Mouse (Mus musculus) forebrain, embryonic 16.5 days (tissue): ENCODE data around the gene Gm20388. TPM values are rescaled to one million over a fixed set of nuclear protein-coding genes. Genes with fewer than 3 reads are reported as not detected.

Source experiments
- ATAC-seq: fragments of 200-750 bp; cut with Nextera tagmentation; 2 replicates; pipeline ENCODE4 v1.8.0; 2017; ENCODE audit warnings: mild to moderate bottlenecking, moderate library complexity
- H3K27ac ChIP-seq: fragments of 300-500 bp; sonication (generic); 2 replicates; pipeline ENCODE4 v1.5.1; 2014; ENCODE audit warnings: low read length, control low read depth
- H3K27me3 ChIP-seq: fragments of 300-500 bp; sonication (generic); replicated peaks from 2 replicates; pipeline ENCODE4 v1.6.1; 2014; ENCODE audit warnings: low read length; ENCODE audit not compliant: control insufficient read depth, insufficient read depth
- H3K36me3 ChIP-seq: fragments of 300-500 bp; sonication (generic); 2 replicates; pipeline ENCODE4 v1.6.1; 2014; ENCODE audit not compliant: control insufficient read depth, insufficient read depth
- H3K4me1 ChIP-seq: fragments of 300-500 bp; sonication (generic); replicated peaks from 2 replicates; pipeline ENCODE4 v1.6.1; 2014; ENCODE audit warnings: low read length; ENCODE audit not compliant: control insufficient read depth, insufficient read depth
- H3K4me2 ChIP-seq: fragments of 300-500 bp; sonication (generic); 2 replicates; pipeline ENCODE4 v1.6.1; 2014; ENCODE audit warnings: mild to moderate bottlenecking, low read length, control low read depth
- H3K4me3 ChIP-seq: fragments of 300-500 bp; sonication (generic); replicated peaks from 2 replicates; pipeline ENCODE4 v1.5.1; 2014; ENCODE audit warnings: mild to moderate bottlenecking, low read length, control low read depth
- H3K9ac ChIP-seq: fragments of 300-500 bp; sonication (generic); replicated peaks from 2 replicates; pipeline ENCODE4 v1.6.1; 2014; ENCODE audit warnings: low read depth, low read length, control low read depth
- H3K9me3 ChIP-seq: fragments of 300-500 bp; sonication (generic); 2 replicates; pipeline ENCODE4 v1.6.1; 2016; ENCODE audit warnings: low read length; ENCODE audit not compliant: control insufficient read depth
- WGBS: fragments of 180-500 bp; shearing (Covaris S2); extraction: QIAGEN DNeasy Blood & Tissue Kit; methylation state at CpG from one replicate; pipeline ENCODE4 v1.1.7; 2014; 5-methylcytosine and 5-hydroxymethylcytosine counted together
- polyA plus RNA-seq: library from polyadenylated mRNA; unstranded; fragments of >200 nt; fragmentation: Nextera tagmentation; extraction: Ambion mirVana; gene quantifications from 2 replicates; pipeline ENCODE4 v1.2.1, GENCODE M21; 2015

Gm20388 gene
- polyA plus RNA-seq, 1 experiment from 2014 or later: 4.7 TPM

DNA sequence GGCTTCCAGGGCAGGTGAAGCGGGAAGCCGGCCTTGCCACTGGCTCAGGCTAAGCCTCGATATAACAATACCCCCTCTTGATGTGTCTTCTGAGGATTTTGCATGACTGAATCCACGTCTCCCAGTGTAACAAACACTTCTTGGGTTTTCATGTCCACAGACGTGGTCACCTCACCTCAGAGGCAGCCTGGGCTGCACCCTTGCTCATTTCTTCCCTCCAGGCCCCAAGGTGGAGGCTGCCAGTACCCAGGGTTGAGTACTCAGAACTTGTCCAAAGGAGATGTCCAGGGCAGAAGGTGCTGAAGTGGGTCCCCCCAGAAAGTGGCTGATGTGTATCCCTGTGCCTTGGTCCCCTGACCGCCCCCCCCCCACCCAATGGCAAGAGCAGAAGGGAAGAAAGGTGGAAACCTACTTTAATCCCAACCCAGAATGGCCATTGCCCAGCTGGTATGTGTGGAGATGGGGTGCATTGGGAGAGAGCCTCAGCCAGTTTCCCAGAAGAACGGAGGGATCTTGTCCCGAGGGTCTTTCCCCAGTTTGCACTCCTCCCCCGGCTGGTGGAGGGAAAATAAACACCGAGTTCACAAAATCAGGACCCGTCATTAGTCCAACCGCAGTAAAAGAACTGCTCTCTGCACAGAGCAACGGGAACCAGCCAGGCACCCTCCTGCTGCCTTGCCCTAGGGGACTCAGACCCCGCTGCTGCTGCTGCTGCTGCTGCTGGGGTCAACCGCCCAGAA is 1163.6 kb downstream of the Gm20388 start:
- Histone ChIP-seq H3K4me3 (no peak overlapping the region), H3K9me3 (0 out of 2 replicates have a peak, but pooled peaks cover 2% of the 10 kb centered on the region), H3K4me1 (no peaks in the 10 kb centered on the region), H3K27ac (no peak overlapping the region), H3K27me3 (peaks cover 93% of the 10 kb centered on the region), H3K36me3 (no peaks in the 10 kb centered on the region), H3K4me2 (no peak overlapping the region), H3K9ac (no peak overlapping the region)
- no peak for ATAC-seq
- WGBS: 1% methylated on average over 15 of the region's 15 CpGs

DNA sequence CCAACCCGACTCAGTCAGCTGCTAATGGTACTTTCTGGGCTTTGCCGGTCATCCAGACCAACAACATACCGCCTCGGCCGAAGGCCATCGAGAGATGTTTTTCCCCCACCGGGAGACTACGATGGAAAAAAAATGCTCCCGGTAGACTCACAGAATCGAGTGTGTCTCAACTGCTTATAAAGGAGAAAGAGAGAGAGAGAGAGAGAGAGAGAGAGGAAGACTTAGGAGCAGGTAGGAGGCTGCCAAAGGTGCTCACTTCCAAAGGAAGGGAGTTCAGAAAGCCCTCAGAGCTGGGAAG is 1164.2 kb downstream of the Gm20388 start:
- Histone ChIP-seq H3K4me2 (no peak overlapping the region), H3K9me3 (0 out of 2 replicates have a peak, but pooled peaks cover 2% of the 10 kb centered on the region), H3K4me1 (no peaks in the 10 kb centered on the region), H3K27ac (no peak overlapping the region), H3K27me3 (peaks cover 93% of the 10 kb centered on the region), H3K4me3 (no peak overlapping the region), H3K9ac (no peak overlapping the region), H3K36me3 (no peaks in the 10 kb centered on the region)
- no peak for ATAC-seq
- under 1% methylated on average over 10 of the region's 10 CpGs for WGBS

DNA sequence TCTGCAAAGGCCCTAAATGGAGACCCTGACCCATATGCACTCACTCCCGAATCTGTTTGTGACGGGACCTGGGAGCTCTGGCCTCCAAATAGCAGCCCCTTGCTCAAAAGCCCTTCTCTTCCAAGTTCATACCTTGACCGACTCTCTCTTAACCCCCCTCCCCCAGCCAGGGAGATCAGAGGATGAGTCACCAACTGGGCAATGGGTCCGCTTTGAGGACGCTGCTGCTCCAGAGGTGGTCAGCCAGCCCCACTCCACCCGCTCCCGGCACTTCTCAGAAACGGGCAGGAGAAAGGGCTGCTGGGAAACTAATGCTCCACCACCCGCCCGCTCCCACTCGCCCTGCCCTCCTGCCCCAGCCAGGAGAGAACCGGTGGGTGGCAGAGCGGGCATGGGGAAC is 1165.3 kb downstream of the Gm20388 start:
- under 1% methylated on average over 13 of the region's 13 CpGs for WGBS
- H3K4me1 ChIP-seq: no peaks in the 10 kb centered on the region
- no peak overlapping the region for H3K9ac ChIP-seq
- no peak for ATAC-seq
- H3K4me2 ChIP-seq: no peak overlapping the region
- peaks cover 93% of the 10 kb centered on the region for H3K27me3 ChIP-seq
- H3K36me3 ChIP-seq: no peaks in the 10 kb centered on the region
- 0 out of 2 replicates have a peak, but pooled peaks cover 2% of the 10 kb centered on the region for H3K9me3 ChIP-seq
- no peak overlapping the region for H3K4me3 ChIP-seq
- no peak overlapping the region for H3K27ac ChIP-seq

DNA sequence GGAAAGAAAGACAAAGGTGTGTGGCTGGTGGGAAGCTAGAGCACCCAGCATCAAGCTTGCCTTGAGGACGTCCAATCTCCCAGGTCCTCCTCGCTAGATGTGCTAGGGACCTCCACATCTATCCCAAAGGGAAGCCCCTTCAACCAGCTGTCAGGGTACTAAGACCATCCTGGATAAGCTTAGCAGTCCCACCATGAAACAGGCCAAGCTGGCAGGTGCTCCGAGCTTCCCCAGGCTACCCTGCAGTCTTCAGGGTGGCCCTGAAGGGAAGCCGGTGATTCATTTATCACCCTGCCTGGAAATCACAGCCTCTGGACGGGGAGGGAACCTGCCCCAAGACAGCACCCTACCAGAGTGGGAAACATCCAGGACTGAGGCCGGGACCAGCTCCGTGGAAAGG is 1165.9 kb downstream of the Gm20388 start:
- Histone ChIP-seq H3K4me2 (no peak overlapping the region), H3K4me1 (no peaks in the 10 kb centered on the region), H3K9me3 (0 out of 2 replicates have a peak, but pooled peaks cover 2% of the 10 kb centered on the region), H3K27me3 (peaks cover 93% of the 10 kb centered on the region), H3K36me3 (no peaks in the 10 kb centered on the region), H3K4me3 (no peak overlapping the region), H3K27ac (no peak overlapping the region), H3K9ac (no peak overlapping the region)
- no peak for ATAC-seq
- 2% methylated on average over 7 of the region's 7 CpGs for WGBS

- no peak overlapping the region for H3K4me2 ChIP-seq
- peaks cover 10% of the 10 kb centered on the region for H3K4me1 ChIP-seq
- no peak overlapping the region for H3K9ac ChIP-seq
- H3K36me3 ChIP-seq: no peaks in the 10 kb centered on the region
- peaks cover 96% of the 10 kb centered on the region for H3K27me3 ChIP-seq
- no peak overlapping the region for H3K4me3 ChIP-seq
- H3K9me3 ChIP-seq: 0 out of 2 replicates have a peak, but pooled peaks cover 2% of the 10 kb centered on the region
- ATAC-seq: no peak
- WGBS: 1% methylated on average over 14 of the region's 14 CpGs
- no peak overlapping the region for H3K27ac ChIP-seq
These were observed 1168.1 kb downstream of the Gm20388 start for GRCm38 (mm10) chr8:121078721-121079120.

DNA sequence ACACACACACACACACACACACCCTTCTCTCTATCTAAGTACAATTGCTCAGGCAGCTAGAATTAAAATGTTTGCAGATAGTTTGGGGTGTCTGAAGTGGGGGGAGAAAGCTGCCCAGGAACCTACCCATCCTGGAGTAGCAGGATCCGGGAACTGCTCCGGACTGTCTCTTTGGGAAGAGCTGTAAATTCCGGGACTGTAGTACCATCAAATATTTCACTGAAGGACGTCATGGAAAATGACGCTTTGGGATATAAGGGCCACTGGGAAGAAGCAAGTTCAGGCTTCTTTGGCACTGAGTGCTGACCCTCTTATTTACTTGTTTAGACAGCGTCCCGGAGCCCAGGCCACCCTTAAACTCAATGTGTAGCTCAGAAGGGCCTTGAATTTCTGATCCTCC is 1168.6 kb downstream of the Gm20388 start:
- Histone ChIP-seq H3K4me2 (no peak overlapping the region), H3K27me3 (peaks cover 92% of the 10 kb centered on the region), H3K9me3 (0 out of 2 replicates have a peak, but pooled peaks cover 2% of the 10 kb centered on the region), H3K9ac (no peak overlapping the region), H3K4me3 (no peak overlapping the region), H3K36me3 (no peaks in the 10 kb centered on the region), H3K4me1 (peaks cover 15% of the 10 kb centered on the region), H3K27ac (no peak overlapping the region)
- WGBS: 1% methylated on average over 7 of the region's 7 CpGs
- ATAC-seq: no peak

- ATAC-seq: no peak
- peaks cover 22% of the 10 kb centered on the region for H3K4me1 ChIP-seq
- no peak overlapping the region for H3K9ac ChIP-seq
- 0 out of 2 replicates have a peak, but pooled peaks cover 2% of the 10 kb centered on the region for H3K9me3 ChIP-seq
- H3K4me2 ChIP-seq: no peak overlapping the region
- H3K36me3 ChIP-seq: no peaks in the 10 kb centered on the region
- H3K27me3 ChIP-seq: peaks cover 92% of the 10 kb centered on the region
- H3K4me3 ChIP-seq: no peak overlapping the region
- H3K27ac ChIP-seq: no peak overlapping the region
- 1% methylated on average over 12 of the region's 12 CpGs for WGBS
These were observed 1169.3 kb downstream of the Gm20388 start for GRCm38 (mm10) chr8:121079944-121080343.

- WGBS: under 1% methylated on average over 49 of the region's 49 CpGs
- 0 out of 2 replicates have a peak, but pooled peaks cover 2% of the 10 kb centered on the region for H3K9me3 ChIP-seq
- no peaks in the 10 kb centered on the region for H3K36me3 ChIP-seq
- H3K9ac ChIP-seq: no peak overlapping the region
- peaks cover 22% of the 10 kb centered on the region for H3K4me1 ChIP-seq
- peaks cover 95% of the 10 kb centered on the region for H3K27me3 ChIP-seq
- ATAC-seq: no peak
- H3K4me3 ChIP-seq: no peak overlapping the region
- H3K27ac ChIP-seq: no peak overlapping the region
- no peak overlapping the region for H3K4me2 ChIP-seq
These were observed 1169.9 kb downstream of the Gm20388 start for GRCm38 (mm10) chr8:121080361-121081090.

GRCm38 (mm10) chr8:121081398-121081797 is 1170.8 kb downstream of the Gm20388 start:
- H3K9ac ChIP-seq: no peak overlapping the region

More at GRCm38 (mm10) chr8:121081398-121081797, 1170.8 kb downstream of the Gm20388 start:
- peaks cover 22% of the 10 kb centered on the region for H3K4me1 ChIP-seq
- H3K36me3 ChIP-seq: no peaks in the 10 kb centered on the region
- H3K4me2 ChIP-seq: no peak overlapping the region
- peaks cover 95% of the 10 kb centered on the region for H3K27me3 ChIP-seq
- H3K27ac ChIP-seq: no peak overlapping the region
- WGBS: 2% methylated on average over 7 of the region's 7 CpGs
- ATAC-seq: no peak
- 0 out of 2 replicates have a peak, but pooled peaks cover 2% of the 10 kb centered on the region for H3K9me3 ChIP-seq
- no peak overlapping the region for H3K4me3 ChIP-seq
